Mouse (Mus musculus): ENCODE results near the gene Rnf6. TPM values are rescaled to one million over a fixed set of nuclear protein-coding genes. Genes with fewer than 3 reads are reported as not detected.
A peak's percentile ranks its signal among the peaks of the same experiment; 100 is the strongest.
"Not testable (repeated sequence)": the region's sequence is repeated elsewhere in the genome, so short reads cannot be mapped to it uniquely, and the experiment has no call there.

Rnf6 gene
- total RNA-seq, 2 experiments from 2014 or later: 36.8 to 46.9 TPM

DNA sequence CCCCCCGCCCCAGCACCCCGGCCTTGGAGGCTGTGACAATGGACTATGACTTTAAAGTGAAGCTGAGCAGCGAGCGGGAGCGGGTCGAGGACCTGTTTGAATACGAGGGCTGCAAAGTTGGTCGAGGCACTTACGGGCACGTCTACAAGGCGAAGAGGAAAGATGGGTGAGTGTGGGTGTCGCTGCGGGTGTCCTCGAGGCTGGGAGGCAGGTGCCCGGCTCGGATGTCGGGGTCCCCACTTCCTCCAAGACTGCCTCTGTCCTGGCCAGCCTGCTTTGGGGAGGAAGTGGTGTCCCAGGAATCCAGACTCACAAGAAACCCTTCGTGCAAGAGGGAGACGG, 10.3 kb upstream of the Rnf6 start:
- peak in 1 of 2 experiments; percentile 28 for DNase-seq (ENCODE audit: low spot score in 2 of 2)

DNA sequence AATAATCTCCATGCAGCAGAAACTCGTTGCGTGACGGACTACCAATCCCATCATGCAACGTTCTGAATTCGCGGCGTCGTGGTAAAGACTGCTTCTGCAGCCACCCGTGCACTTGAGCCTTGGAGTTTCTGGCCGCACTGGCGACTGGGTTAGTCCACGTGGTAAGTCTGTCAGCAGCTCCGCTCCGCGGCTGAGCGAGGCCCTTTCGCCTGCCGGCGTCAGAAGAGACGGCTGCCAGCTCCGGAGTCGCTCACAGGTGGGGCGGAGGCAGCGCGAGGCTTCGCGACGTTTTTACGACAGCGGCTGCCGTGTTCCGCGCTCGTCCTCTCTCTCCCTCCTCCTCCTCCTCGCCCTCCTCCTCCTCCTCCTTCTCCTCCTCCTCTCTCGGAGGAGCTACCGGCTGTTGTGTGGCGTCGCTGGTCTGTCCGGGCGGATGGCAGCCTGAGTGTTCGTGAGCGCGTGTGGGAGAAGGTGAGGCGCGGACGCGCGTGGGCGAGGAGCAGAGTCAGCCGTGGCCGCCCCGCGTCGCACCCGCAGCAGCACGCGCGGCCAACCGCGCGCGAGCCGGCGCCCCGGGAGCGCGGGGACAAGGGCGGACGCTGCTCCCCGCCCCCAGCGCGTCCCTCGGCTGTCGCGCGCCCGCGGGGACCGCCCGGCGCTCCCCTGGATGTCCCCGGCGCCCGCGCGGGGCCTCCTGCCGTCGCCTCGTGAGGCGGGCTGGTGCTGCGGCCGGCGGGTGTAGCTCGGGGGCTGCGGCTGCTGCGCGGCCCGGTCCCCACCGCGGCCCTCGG, 9.7 kb upstream of the Rnf6 start, which contains the start of gene Cdk8:
Gene Cdk8, plus strand, starts transcription at position 367 of the 791 bp plus-strand sequence.
- DNase-seq (ENCODE audit: low spot score in 2 of 2): peak; percentile 73 to 91

DNA sequence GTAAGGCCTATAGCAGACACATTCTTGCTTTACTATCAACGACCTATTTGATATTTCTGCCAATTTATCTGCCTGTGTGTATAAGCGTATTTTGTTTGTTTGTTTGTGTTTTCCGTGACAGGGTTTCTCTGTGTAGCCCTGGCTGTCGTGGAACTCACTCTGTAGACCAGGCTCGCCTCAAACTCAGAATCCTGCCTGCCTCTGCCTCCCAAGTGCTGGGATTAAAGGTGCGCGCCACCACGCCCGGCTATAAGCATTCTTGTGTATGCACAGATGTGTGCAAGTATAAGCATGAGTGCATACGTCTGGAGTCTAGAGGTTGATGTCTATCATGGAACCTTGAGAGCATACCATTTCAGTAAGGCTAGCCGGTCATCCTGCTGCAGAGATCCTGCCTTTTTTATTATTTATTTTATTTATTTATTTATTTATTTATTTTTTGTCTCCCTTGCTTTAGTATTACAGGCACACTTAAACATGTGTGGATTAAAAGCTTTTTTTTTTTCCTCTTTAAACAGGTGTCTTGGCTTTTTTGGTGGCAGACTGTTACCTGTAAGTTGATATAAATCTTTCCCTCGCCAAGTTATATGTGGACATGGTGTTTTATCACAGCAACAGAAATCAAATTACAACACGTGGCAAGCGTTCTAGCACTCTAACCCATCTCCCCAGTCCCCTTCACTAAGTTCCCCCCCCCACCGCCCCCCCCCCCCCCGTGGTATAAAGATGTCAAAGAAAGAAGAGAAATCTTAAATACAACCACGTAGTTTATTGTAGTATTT, 8.7 kb upstream of the Rnf6 start:
- DNase-seq (ENCODE audit: low spot score in 2 of 2): no peak

DNA sequence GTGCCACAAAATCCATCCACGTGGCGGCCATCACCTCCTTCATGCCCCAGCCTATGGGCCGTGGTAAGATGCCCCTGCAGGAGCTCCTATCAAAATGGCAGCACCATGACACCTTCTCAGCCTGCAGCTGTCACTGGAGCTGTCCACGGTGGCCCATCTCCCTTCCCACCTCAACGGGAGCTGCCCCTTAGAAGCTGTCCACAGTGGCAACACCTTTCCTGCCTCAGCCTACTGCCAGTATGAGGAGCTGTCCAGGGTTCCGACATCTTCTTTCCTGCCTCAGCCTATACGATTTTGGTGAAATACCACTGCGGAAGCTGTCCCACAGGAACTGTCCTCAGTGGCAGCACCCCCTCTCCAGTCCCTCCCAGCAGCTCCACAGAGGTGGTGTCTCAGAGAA, 6.1 kb upstream of the Rnf6 start:
- no peak for DNase-seq (ENCODE audit: low spot score in 2 of 2)

DNA sequence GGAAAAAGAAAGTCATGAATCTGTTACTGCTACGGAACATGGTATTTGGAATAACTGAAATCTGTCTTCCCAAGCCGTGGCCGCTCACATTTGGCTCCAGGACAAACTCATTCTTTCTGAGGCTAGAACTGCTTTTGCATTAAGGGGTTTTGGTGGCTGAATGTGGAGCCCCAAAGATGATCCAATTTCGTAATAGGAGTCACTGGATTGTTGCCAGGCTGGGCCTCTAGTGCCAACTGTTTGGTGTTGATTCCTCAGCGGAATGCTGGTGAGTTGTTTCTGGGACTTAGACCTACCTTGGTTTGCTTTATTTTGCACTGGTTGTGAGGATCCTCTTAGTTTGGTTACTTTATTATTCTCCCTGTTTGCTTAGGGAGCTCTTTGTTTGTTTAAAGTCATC, 2.4 kb upstream of the Rnf6 start:
- peak in 1 of 2 experiments; percentile 32 for DNase-seq (ENCODE audit: low spot score in 2 of 2)

DNA sequence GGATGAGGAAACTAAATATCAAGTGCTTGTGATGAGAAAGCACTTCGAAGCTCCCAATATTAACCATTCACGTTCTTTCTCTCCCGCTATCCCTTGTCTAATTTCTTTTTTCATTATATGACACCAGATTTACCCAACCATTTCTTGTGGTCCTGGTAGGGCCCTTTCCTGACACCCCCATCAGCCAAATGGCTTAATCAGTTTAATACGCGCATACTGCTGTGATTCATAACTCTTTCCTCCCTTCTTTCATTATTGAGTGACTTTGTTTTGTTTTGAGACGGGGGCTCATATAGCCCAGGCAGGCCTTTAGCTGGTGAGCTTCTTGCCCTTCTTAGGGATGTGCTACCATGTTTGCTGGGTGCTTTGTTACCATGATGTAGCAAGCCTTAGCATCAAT, 367 bp upstream of the Rnf6 start:
- DNase-seq (ENCODE audit: low spot score in 2 of 2): no peak

DNA sequence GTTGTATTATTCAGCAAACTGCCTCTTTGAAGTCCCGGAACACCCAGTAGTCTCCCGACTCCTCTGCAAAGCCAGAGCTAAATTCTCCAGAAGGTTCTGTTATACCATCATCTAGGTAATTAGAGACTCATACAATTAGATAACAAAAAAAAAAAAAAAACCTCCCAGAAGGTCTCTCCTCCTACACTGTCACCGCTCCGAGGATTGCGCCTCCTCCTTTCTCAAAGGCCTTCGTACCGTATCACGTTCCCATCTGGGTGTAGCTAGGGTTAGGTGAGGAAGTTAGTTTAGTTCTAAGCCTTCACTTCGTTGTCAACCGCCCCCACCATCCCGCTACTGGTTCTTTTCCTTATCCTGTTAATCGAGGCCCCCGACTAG, 865 bp downstream of the Rnf6 start:
- DNase-seq (ENCODE audit: low spot score in 2 of 2): no peak

DNA sequence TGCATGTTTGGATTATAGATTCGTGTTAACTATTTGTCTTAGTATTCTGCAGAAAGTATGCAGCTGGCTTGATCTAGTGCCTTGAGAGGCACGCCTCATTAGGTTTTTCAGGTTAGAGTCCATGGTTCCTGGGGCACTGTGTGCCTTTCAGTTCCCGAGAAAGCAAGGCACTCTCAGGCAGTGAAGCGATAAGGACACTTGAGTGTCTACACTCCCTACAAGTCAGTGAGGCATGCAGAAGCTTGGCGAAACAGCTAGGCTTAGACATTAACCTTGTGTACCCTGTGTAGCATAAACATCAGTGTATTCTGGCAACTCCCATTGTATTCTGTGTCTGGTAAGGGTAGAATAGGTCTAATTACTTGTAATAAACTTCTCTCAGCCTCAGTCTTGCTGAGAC, 15.8 kb downstream of the Rnf6 start:
- no peak for DNase-seq (ENCODE audit: low spot score in 2 of 2)

DNA sequence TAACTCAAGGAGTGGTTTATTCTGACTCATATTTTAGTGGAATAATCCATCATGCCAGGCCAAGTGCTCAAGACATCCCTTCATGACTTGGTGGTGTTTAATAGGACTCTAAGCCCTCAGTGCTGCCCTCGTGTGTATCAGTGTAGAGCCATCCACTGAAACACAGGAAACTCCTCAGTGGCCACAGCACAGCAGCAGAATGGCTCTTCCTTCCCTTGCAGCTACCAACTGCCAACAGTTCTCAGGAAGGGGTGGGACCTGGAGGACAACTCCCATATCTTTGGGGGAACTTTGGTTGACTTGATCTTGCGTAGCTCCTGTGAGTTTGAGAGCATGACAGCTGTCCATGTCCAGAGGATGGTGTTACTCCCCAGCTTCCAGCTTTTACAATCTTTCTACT, 17.4 kb downstream of the Rnf6 start:
- no peak for DNase-seq (ENCODE audit: low spot score in 2 of 2)

DNA sequence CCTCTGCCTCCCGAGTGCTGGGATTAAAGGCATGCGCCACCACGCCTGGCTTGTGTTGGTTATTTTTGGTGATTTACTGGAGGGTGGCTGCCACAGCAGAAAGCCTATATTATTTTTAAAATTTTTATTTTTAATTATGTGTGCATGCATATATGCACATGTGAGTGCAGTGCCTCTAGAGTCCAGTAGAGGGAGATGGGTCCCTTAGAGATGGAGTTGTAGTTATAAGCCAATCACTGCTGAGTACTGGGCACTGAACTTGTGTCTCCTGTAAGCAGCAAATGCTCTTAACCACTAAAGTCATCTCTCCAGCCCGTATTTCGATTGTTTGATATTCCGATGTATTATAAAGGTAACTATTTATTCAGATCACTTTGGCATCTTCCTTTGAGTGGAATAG, 20.8 kb downstream of the Rnf6 start:
- DNase-seq (ENCODE audit: low spot score in 2 of 2): no peak

DNA sequence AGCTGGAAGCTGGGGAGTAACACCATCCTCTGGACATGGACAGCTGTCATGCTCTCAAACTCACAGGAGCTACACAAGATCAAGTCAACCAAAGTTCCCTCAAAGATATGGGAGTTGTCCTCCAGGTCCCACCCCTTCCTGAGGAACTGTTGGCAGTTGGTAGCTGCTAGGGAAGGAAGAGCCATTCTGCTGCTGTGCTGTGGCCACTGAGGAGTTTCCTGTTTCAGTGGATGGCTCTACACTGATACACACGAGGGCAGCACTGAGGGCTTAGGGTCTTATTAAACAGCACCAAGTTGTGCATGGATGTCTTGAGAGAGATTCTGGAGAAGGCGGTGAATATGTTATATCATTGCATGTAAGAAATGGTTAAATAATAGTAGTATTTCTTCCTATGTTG, 21.8 kb downstream of the Rnf6 start:
- DNase-seq (ENCODE audit: low spot score in 2 of 2): no peak

DNA sequence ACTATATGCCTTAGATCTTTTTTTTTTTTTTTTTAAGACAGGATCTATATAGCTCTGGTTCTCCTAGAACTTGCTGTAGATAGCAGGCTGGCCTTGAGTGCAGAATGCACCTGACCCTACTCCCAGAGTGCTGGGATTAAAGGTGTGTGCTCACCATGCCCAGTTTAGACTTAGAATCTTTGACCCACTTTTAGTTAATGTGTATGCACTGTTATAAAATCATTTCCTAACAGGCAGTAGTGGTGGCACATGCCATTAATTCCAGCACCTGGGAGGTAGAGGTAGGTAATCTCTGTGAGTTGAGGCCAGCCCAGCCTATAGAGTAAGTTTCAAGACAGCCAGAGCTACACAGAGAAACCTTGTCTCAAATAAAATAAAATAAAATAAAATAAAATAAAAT, 22.3 kb downstream of the Rnf6 start:
- DNase-seq (ENCODE audit: low spot score in 2 of 2): no peak

DNA sequence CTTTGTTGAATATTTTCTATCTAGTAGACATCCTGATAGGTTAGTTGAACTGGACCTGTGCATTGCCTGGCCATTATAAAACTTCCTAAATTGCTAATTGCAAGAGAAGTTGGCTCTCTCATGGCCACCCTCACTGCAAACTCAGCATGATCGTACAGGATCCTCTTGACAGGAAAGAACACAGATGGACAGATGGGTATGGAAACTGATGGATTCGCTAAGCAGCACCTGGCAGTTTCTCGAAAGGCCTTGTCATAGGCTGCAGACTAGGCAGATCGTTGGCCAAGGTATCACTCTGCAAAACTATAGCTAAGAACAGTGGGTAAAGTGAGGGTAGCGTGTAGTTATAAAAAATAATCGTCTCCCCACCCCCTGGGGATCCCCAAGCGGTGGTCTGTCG, 28.0 kb downstream of the Rnf6 start:
- DNase-seq (ENCODE audit: low spot score in 2 of 2): no peak

DNA sequence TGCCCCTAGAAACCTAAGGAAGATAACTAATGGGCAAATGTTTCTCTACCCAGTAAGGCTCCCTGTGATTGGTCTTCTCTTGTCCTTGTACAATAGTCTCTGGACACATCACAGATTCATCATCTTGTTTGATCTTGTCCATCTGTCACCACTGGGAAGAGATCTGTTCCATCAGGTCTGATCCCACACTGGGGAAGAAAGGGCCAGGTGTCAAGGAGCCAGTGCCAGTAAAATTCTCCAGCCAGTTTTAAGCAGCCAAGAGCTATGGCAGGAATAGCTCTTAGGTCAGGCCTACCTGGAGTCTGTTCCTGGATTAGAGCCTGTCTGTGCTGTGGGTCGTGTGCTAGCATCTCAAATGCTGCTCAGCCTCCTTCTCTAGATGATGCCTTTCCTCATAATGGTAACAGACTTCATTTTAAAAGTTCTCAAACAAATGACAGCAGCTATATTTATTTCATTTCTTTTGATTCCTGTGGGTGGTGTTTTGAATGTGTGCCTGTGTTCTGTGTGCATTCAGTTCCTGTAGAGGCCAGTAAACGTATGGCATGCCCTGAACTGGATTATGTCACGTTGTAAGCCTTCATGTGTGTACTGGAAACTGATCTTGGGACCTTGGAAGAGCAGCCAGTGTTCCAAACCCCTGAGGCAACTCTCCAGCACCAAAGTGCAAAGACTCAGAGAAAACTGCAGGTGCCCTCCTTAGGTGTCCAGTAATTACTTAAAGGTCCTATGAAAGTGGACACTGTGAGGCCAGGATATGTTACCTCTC, 30.7 kb downstream of the Rnf6 start:
- no peak for DNase-seq (ENCODE audit: low spot score in 2 of 2)

DNA sequence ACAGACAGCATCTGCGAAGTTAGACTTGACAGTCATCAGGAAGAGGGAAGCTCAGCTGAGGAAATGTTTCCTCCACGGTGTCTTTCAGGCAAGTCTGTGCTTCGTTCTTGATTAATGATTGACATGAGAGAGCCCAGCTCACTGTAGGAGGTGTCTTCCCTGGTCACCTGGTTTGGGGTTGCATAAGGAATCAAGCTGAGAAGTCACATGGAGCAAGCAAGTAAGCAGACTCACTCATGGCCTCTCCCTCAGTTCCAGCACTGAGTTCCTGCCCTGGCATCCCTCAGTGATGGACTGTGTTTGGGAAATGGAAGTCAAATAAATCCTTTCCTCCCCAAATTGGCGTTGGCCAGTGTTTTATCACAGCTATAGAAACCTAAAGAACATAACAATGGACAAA, 31.3 kb downstream of the Rnf6 start:
- no peak for DNase-seq (ENCODE audit: low spot score in 2 of 2)

DNA sequence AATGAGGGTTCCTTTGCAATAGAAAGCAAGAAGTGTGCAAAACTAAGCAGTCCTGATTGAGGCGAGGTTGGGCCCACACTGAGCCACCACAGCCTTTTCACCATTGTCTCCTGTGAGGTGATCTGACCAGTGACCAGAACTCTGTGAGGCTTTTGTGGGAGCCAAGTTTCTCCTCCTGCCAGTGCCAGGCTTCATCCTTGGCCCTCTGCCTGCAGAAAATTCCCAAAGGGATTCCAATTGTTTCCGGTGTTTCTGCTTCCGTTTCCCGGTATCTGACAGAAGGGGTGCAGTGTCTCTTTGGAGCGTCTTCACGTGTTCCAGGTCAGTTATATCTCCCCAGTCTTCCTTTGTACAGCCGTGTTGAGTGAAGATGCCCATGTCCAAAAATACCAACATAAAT, 32.6 kb downstream of the Rnf6 start:
- no peak for DNase-seq (ENCODE audit: low spot score in 2 of 2)

DNA sequence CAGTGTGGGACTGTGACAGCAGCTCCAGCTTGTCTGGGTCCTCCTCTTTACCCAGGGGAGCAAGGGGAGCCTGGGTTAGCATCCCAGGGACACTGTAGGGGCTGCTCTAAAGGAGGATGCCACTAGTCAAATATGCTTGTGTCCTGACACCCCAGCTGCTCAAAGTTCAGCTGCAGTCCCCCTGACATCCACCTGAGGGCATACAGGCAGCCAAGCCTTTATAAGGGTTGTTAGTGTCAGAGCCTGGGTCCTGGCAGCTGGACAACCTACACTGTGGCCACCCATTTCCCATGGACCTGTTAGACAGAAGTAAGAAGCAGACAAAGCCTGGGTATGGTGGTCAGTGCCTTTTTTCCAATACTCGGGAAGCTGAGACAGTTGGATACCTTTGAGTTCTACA, 33.2 kb downstream of the Rnf6 start:
- no peak for DNase-seq (ENCODE audit: low spot score in 2 of 2)

DNA sequence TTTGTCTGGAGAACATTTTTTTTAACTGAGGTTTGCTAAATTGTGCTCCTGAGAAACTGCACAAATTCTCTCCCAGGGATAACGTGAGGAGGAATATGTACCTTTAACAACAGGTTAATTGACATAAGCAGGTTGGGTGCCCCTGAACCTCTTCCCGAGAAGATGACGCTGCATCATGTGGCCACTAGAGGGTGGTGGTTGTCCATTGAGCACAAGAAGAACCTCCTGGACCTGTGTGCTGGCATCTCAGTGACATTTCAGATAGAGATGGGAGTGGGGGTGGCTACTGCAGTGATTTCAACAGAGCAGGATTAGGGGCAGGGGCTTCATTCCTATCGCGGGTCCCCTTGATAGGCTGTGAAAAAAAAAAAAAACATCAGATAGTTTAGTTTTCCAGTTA, 33.9 kb downstream of the Rnf6 start:
- peak; percentile 30 to 50 for DNase-seq (ENCODE audit: low spot score in 2 of 2)

DNA sequence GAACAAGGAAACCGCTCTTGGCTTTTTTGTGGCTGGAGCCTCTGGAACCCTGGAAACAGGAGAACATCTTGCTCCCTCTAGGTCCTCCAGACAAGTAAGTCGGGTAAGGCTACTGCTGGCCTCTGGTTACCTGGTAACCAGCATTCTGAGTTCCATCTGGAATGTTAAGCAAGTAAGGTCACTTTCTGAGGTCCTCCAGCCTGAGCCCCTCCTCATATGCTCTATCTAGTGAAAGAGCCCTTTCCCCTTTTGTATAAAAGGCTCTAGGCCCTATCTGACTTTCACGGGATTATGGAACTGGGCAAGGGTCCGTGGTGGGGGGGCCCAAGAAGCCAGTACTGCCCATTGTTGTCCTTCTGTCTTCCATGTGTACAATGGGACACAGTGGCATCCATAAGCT, 36.2 kb downstream of the Rnf6 start, which contains the start of gene 1700001J03Rik:
Gene 1700001J03Rik, minus strand, starts transcription at position 101 of the 400 bp plus-strand sequence.
- DNase-seq (ENCODE audit: low spot score in 2 of 2): not testable (repeated sequence)

DNA sequence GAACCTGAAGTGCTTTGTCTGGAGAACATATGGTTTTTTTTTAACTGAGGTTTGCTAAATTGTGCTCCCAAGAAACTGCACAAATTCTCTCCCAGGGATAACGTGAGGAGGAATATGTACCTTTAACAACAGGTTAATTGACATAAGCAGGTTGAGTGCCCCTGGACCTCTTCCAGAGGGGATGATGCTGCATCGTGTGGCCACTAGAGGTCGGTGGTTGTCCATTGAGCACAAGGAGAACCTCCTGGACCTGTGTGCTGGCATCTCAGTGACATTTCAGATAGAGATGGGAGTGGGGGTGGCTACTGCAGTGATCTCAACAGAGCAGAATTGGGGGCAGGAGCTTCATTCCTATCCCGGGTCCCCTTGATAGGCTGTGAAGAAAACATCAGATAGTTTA, 48.6 kb downstream of the Rnf6 start:
- not testable (repeated sequence) for DNase-seq (ENCODE audit: low spot score in 2 of 2)

DNA sequence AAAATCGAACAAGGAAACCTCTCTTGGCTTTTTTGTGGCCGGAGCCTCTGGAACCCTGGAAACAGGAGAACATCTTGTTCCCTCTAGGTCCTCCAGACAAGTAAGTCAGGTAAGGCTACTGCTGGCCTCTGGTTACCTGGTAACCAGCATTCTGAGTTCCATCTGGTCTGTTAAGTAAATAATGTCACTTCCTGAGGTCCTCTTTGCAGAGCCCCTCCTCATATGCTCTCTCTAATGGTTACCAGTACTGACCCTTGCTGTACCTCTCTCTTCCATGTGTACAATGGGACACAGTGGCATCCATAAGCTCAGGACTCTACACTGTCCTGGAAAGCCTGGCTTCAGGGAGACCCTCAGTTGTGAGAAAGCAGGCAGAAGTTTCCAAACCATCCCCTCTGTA, 50.7 kb downstream of the Rnf6 start, which contains the start of gene Gm6309:
Gene Gm6309, minus strand, starts transcription at position 101 of the 400 bp plus-strand sequence.
- DNase-seq (ENCODE audit: low spot score in 2 of 2): not testable (repeated sequence)

DNA sequence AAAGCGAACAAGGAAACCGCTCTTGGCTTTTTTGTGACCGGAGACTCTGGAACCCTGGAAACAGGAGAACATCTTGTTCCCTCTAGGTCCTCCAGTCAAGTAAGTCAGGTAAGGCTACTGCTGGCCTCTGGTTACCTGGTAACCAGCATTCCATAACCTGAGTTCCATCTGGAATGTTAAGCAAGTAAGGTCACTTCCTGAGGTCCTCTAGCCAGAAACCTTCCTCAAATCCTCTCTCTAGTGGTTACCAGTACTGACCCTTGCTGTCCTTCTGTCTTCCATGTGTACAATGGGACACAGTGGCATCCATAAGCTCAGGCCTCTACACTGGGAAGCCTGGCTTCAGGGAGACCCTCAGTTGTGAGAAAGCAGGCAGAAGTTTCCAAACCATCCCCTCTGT, 60.9 kb downstream of the Rnf6 start, which contains the start of gene Gm5565:
Gene Gm5565, minus strand, starts transcription at position 101 of the 400 bp plus-strand sequence.
- DNase-seq (ENCODE audit: low spot score in 2 of 2): not testable (repeated sequence)
